Mouse (Mus musculus): ENCODE results near the gene Grap.

- TF ChIP-seq CTCF (IDR thresholded peaks at IDR 0.05; ENCODE audit: low read depth), result no peak
- no peak for TF ChIP-seq EP300 (optimal IDR thresholded peaks at IDR 0.05)
Observed at GRCm38 (mm10) chr11:61676216-61676854, 23.3 kb downstream of the Grap start.
